Mouse (Mus musculus): ENCODE measurements around the gene Hist2h2aa1. TPM values are rescaled to one million over a fixed set of nuclear protein-coding genes. Genes with fewer than 3 reads are reported as not detected.

Hist2h2aa1 gene
- total RNA-seq, 2 experiments from 2014 or later, result 6.9 to 9.0 TPM

Small RNA genes lying within 50 kb of the gene (microRNA-seq; reads per million reads assigned to microRNA genes)
- gene Gm44492, result 0 reads per million in 2 experiments
- 0 reads per million in 2 experiments for gene Gm47311
- gene Gm47313, result 0 reads per million in 2 experiments

Other genes with a start within 250 kb of the Hist2h2aa1 start
- 10 to 100 TPM; 71.6 to 84.8 TPM for gene Plekho1, start 249.5 kb upstream of the Hist2h2aa1 start, total RNA-seq (2021)
- 10 to 100 TPM; 41.8 to 47.1 TPM for gene Vps45, start 187.0 kb upstream of the Hist2h2aa1 start, total RNA-seq (2021)
- 10 to 100 TPM; 24.6 to 27.7 TPM for gene Otud7b, start 141.0 kb upstream of the Hist2h2aa1 start, total RNA-seq (2021)
- gene Mtmr11, start 83.5 kb upstream of the Hist2h2aa1 start, total RNA-seq (2021), result 1 to 10 TPM; 6.4 to 6.8 TPM
- gene Sf3b4, start 73.2 kb upstream of the Hist2h2aa1 start, total RNA-seq (2021), result 10 to 100 TPM; 39.6 to 43.4 TPM
- gene Sv2a, start 64.3 kb upstream of the Hist2h2aa1 start, total RNA-seq (2021), result 100 to 1,000 TPM; 429 to 435 TPM
- gene Bola1, start 25.8 kb upstream of the Hist2h2aa1 start, total RNA-seq (2021), result 10 to 100 TPM; 15.6 to 16.9 TPM
- 1 to 10 TPM; 4.8 to 8.9 TPM for gene Hist2h2ab, start 25.6 kb upstream of the Hist2h2aa1 start, total RNA-seq (2021)
- 10 to 100 TPM; 18.3 to 24.3 TPM for gene Hist2h2ac, start 24.6 kb upstream of the Hist2h2aa1 start, total RNA-seq (2021)
- gene Hist2h2be, start 24.4 kb upstream of the Hist2h2aa1 start, total RNA-seq (2021), result 1 to 10 TPM; 5.4 to 5.9 TPM
- gene Hist2h3c2, start 6.4 kb upstream of the Hist2h2aa1 start, total RNA-seq (2021), result 1 to 10 TPM; 5.6 to 7.5 TPM
- 100 to 1,000 TPM; 158 to 179 TPM for gene Hist2h2aa2, start 5.2 kb upstream of the Hist2h2aa1 start, total RNA-seq (2021)
- gene Hist2h3c1, start 1.2 kb downstream of the Hist2h2aa1 start, total RNA-seq (2021), result not detected
- 10 to 100 TPM; 25.6 to 30.9 TPM for gene Hist2h4, start 17.8 kb downstream of the Hist2h2aa1 start, total RNA-seq (2021)
- 10 to 100 TPM; 41.5 to 49.1 TPM for gene Hist2h3b, start 23.2 kb downstream of the Hist2h2aa1 start, total RNA-seq (2021)
- gene Hist2h2bb, start 24.3 kb downstream of the Hist2h2aa1 start, total RNA-seq (2021), result 100 to 1,000 TPM; 102 to 120 TPM
- gene Fcgr1, start 48.5 kb downstream of the Hist2h2aa1 start, total RNA-seq (2021), result 1 to 10 TPM; 2.3 to 2.8 TPM
- gene BC107364, start 206.8 kb downstream of the Hist2h2aa1 start, total RNA-seq (2021), result not detected

Data from left cerebral cortex, postnatal 25 days (tissue).